Mouse (Mus musculus): ENCODE measurements around the gene D630036H23Rik. TPM values are rescaled to one million over a fixed set of nuclear protein-coding genes. Genes with fewer than 3 reads are reported as not detected.

Gene D630036H23Rik
- total RNA-seq, 2 experiments from 2014 or later: 1.6 to 2.5 TPM

Other genes starting within 250 kb of the D630036H23Rik start
- 10 to 100 TPM; 53.3 to 57.0 TPM for gene Ankmy2, start 225.1 kb downstream of the D630036H23Rik start, total RNA-seq (2021)
- gene Bzw2, start 224.1 kb downstream of the D630036H23Rik start, total RNA-seq (2021): 10 to 100 TPM; 45.6 to 51.7 TPM
- not detected for gene Lrrc72, start 128.8 kb downstream of the D630036H23Rik start, total RNA-seq (2021)
- 1 to 10 TPM; 1.1 to 1.4 TPM for gene Sostdc1, start 68.0 kb downstream of the D630036H23Rik start, total RNA-seq (2021)
- 10 to 100 TPM; 11.4 to 12.6 TPM for gene Ispd, start 731 bp downstream of the D630036H23Rik start, total RNA-seq (2021)